Mouse (Mus musculus): ENCODE data around the gene Gm6657. TPM values are rescaled to one million over a fixed set of nuclear protein-coding genes. Genes with fewer than 3 reads are reported as not detected.

Gene Gm6657
- total and polyA plus RNA-seq, 3 experiments: not detected

DNA sequence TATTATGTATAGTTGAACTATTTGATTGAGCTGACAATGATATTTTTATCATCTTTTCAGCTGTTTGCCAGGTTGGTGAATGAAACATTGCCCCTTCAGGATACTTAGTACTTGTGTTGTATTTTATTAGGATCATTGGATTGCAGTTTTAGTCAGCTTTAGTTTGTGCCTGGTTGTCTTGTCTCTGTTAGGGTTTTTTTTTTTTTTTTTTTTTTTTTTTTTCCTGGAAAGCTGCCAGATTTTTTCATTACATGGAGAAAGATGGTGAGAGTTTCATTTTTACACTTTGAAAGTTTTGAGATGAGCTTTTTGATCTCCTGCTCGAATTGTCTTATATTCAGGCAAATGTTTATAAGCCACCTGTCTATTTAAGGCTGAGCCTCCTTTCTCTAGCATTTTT is 54.3 kb downstream of the Gm6657 start:
- Histone ChIP-seq H3K4me1 (ENCODE audit: insufficient read depth, low read depth, low read length) (no peaks in the 10 kb centered on the region; the same call in 1 of the 2 replicates), H3K27me3 (ENCODE audit: insufficient read depth, low read length) (no peaks in the 10 kb centered on the region), H3K36me3 (replicated peaks) (no peaks in the 10 kb centered on the region), H3K9me3 (replicated peaks) (no peaks in the 10 kb centered on the region), H3K4me3 (ENCODE audit: low read depth, low read length) (no peak overlapping the region)
- TF ChIP-seq GATA2 (IDR thresholded peaks at IDR 0.05; ENCODE audit: borderline replicate concordance, low read depth, low read length) (no peak), TAL1 (conservative IDR thresholded peaks at IDR 0.05; ENCODE audit: low read depth, low read length) (no peak), GATA1 (IDR thresholded peaks at IDR 0.05; ENCODE audit: borderline replicate concordance, low read length) (no peak), CTCF (IDR thresholded peaks at IDR 0.05; ENCODE audit: low read depth, low read length) (no peak), POLR2AphosphoS5 (IDR thresholded peaks at IDR 0.05; ENCODE audit: insufficient replicate concordance, low read depth, low read length) (no peak)
- no peak for ATAC-seq (ENCODE audit: extremely low read depth, insufficient number of reproducible peaks, low FRiP score, poor library complexity, severe bottlenecking)
- no peak for DNase-seq (ENCODE audit: low spot score)

DNA sequence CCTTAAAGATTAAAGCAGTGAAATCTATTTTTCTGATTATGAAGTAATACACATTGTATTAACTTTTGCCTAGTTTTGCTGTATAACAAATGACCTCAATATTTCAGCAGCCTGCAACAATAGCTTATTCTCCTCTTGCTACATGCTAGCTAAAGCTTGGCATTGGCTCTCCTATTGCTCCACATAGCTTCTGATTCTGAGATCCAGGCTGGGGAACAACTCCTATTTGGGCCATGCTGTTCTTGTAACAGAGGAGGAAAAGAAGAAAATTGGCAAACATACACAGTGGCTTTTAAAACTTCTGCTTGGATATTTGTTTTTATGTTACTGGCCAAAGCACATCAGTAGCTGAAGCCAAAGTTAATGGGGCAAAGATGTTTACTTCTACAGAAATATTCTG is 55.1 kb downstream of the Gm6657 start:
- Histone ChIP-seq H3K27me3 (ENCODE audit: insufficient read depth, low read length) (no peaks in the 10 kb centered on the region), H3K4me3 (ENCODE audit: low read depth, low read length) (no peak overlapping the region), H3K4me1 (ENCODE audit: insufficient read depth, low read depth, low read length) (no peaks in the 10 kb centered on the region; the same call in 1 of the 2 replicates), H3K9me3 (replicated peaks) (no peaks in the 10 kb centered on the region), H3K36me3 (replicated peaks) (no peaks in the 10 kb centered on the region)
- ATAC-seq (ENCODE audit: extremely low read depth, insufficient number of reproducible peaks, low FRiP score, poor library complexity, severe bottlenecking): no peak
- no peak for TF ChIP-seq TAL1 (conservative IDR thresholded peaks at IDR 0.05; ENCODE audit: low read depth, low read length)
- no peak for TF ChIP-seq CTCF (IDR thresholded peaks at IDR 0.05; ENCODE audit: low read depth, low read length)
- no peak for TF ChIP-seq POLR2AphosphoS5 (IDR thresholded peaks at IDR 0.05; ENCODE audit: insufficient replicate concordance, low read depth, low read length)
- no peak for TF ChIP-seq GATA1 (IDR thresholded peaks at IDR 0.05; ENCODE audit: borderline replicate concordance, low read length)
- TF ChIP-seq GATA2 (IDR thresholded peaks at IDR 0.05; ENCODE audit: borderline replicate concordance, low read depth, low read length): no peak
- no peak for DNase-seq (ENCODE audit: low spot score)

Other genes starting within 250 kb of the Gm6657 start
- gene Gphn, start 32.1 kb downstream of the Gm6657 start, total RNA-seq (2014; fragmentation: Nextera tagmentation): 63.5 and 68.3 TPM in 2 replicates
- 26.2 and 29.1 TPM in 2 replicates for gene Gphn, start 32.1 kb downstream of the Gm6657 start, total RNA-seq (2017)
- 18.9 and 20.8 TPM in 2 replicates for gene Gphn, start 32.1 kb downstream of the Gm6657 start, polyA plus RNA-seq (2012)